Mouse (Mus musculus) cerebellum, adult 8-10 months (tissue): ENCODE measurements at regions not wholly inside any gene's neighbourhood (a gene's known extent, or its start where the extent isn't known, plus 50 kb on each side); places are given as distances from the start of the nearest gene placed in this dataset.
A peak's percentile ranks its signal among the peaks of the same experiment; 100 is the strongest.

ENCODE experiments used
- DNase-seq: peaks from one replicate; pipeline ENCODE4 v3.0.0; 2022

DNA sequence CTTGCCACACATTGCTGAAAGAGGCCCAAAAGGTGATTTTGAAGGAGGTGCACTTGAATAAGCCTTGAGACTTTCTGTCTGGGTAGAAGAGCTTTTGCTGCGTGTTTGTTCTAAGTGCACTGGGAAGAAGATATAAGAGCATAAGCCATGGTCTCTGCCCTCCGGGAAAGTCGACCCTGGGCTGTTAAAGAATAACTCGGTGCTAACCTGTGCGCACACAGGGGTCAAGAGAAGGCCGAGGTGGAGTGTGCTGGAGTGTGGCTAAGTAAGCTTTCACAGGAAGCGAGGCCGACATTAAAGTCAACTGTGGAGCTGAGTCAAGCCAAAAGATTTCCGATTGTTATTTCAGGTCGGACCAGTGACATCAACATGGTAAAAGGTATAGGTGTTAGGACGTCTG, 473.0 kb downstream of the Slc4a3 start:
- no peak for DNase-seq

DNA sequence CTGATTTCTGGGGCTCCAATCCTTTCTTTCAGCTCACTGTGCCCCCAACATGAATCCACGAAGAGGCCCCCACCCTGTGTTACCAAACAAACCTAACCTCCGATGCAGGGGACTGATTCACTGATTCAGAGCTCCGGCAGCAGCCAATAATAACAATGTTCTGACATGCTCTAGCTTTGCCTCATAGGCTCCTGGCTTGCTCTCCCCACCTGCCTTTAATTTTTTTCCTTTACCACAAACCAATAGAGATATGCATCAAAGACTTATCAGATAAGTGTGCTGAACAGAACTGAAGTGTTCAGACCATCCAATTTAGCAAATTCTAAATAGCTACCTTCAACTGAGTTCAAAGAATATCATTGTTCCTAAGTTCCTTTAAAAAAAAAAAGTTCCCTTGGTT, 478.6 kb downstream of the Slc4a3 start:
- DNase-seq = no peak

DNA sequence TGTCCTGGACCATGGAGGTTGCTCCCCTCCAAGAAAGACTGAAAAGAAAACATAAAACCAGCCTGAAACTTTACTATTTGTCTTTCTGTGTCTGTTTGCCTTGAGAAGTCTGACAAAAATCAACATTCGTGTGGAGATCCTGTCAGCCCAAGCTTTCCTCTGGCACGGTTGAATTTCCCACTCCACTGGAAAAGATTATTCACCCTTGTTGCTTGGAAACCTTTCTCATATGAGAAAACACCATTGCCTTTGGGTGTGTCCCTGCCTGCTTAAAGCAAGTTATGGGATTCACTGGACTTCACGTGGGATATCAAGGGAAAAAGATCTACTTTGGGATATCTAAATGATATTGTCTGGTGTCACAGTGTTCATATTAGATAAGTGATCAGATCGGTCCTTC, 479.3 kb downstream of the Slc4a3 start:
- DNase-seq = no peak

DNA sequence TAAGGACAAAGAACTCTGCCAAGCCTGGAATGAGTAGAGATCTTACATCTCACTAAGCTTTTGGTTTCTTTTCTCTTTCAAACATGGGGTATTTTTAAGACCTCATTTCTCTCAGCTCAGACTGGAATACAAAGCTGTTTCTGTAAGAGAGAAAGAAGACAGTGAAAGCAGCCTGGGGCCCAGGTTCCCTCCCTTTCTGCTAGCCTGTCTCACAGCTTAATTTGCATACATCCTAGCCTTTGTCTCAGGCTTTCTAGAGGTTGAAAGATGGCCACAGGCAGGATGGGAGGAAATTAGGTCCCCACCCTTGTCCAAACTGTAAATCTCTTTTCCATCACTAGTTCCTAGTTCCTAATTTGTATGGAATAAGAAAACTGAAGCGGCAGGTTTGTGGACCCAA, 483.0 kb downstream of the Slc4a3 start:
- DNase-seq = no peak

DNA sequence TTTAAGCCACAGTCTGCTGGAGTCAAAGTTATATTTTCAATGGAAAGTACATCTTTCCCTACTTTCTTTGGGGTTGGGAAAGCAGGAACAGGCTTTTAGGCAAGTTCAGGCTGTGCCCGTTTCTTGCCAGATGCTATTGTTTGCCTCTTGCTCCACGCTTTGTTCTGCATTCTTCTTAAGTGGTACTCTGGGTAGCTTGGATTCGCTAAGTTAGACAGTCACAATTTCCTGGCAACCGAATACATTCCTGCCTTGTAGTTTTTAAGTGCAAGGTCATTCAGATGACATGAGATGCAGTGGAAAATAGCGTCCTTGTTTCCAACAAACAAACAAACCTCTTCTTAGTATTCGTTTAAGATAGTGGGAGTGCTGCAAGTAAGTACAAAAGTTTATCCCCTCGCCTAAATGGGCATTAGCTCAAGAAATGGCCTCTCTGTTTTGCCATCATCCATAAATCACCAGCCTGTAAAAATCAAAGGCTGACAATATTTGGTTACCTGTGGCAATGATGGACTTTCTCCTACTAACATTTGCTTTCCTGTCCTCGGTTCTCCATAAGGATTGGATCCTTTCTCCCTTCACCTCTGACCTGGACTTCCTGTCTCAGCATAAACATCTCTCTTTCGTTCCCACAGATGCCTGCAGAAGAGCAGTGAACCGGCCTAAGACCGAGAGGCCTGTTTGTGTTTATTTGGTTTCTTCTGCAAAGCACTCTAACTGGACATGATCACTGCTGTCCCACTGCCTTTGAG, 485.3 kb downstream of the Slc4a3 start:
- no peak for DNase-seq

DNA sequence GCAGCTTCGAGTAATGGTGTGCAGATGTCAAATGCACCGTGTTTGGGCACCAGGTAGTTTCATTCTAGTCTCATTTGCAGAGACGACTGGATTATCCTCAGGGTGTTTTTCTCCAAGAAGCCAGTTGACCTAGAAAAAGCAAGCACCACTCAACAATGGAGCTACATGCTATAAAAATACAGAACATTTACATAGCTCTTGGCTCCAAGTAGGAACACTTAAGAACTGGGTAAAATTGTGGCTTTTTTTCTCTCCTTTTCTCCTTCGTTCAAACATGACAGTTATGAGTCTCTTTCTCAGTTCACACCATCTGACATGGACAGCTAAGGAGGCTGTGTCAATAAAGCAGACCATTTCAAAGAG, 485.8 kb downstream of the Slc4a3 start:
- no peak for DNase-seq

DNA sequence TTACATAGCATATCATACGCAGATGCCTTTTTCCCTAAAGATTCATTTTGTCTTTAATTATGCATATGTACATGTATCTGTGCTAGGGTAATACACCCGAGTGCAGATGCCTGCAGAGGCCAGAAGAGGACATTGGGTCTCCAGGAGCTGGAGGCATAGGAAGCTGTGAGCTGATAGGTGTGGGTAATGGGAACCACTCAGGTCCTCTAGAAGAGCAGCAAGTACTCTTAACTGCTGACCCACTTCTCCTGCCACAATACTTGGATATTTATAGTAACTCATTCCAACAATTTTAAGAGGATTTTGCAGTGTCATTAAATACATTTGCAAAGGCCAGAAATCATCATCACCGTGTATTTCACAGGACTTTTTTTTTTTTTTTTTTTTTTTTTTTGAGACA, 486.6 kb downstream of the Slc4a3 start:
- no peak for DNase-seq

DNA sequence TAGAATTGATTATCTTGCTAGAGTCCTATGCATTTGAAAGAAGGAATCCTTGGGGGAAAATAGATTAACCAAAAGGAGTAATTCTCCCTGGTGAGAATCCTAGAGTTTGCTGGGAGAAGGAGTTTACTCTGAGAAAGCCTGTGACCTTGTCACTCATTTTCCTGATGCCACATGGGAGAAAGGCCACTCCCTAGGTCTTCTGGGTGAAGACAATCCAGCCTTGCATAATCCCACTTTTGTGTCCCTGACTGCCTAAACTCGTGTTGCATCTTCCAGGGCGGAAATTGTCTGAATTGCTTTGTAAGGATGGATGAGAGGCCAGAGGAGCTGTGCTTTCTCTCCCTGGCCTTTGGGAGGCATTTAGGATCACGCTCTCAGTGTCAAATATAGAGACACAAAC, 490.2 kb downstream of the Slc4a3 start:
- no peak for DNase-seq

DNA sequence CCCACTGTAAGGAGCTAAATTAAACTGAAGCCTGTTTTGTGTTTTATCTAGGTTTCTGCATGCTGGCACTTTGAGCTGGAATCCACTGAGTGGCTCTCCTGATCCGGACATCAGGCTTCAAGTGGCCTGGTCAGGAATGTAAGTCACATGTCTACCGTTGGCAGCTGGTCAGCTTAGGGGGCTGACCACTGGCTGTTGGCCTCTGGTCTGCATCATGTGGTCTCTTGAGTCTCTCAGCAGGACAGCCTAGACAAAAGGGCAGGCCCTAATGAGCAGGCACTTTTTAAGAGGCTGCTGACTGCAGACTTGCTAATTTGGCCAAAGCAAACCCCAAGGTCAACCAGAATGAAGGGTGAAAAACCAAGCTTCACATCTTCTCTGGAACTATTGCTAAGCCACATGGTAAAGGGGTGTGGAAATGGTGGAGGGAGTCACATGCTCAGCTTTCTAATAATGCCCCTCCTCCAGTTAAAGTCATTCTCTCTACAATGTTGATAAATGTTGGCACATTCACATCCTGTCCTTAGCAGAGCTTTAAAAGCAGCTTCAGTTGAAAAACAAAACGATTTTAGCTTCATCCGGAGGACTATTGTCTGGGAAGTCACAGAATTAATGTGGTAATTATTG, 493.1 kb downstream of the Slc4a3 start:
- peak; percentile 11 for DNase-seq

DNA sequence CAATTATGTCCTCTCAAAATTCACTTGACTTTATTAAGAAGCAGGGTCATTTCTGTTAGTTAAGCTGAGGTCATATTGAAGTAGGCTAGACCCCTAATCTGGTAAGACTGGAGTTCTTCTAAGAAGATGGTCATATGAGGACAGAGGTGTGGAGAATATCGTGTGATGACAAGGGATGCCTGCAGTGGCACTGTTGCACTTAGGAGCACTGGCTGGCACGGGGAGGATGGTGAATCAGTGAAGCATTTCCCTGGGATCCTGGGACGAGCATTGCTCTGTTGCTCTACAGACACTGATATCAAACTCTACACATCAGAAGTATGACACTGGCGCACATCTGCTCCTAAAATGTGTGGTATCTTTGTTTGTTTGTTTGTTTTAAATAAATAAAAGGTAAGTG, 493.6 kb downstream of the Slc4a3 start:
- DNase-seq = no peak

DNA sequence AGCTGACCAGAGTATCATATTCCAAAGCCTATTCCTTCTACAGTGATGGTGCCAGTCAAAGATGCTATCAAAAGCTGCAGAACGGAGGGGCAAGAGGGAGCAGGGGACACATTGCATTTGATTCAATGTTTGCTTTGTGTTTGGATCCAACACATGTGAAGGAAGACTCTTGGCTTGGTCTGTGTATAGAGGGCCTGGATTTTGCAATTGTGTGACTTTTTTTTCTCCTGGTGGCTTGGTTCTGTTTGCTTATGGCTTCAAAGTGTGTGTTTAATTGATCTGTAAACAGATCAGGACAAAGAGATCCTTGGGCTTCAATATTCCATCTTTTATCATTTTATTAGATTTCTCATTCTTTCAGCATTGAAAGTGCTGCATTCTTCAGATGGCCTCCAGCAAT, 504.2 kb downstream of the Slc4a3 start:
- no peak for DNase-seq

DNA sequence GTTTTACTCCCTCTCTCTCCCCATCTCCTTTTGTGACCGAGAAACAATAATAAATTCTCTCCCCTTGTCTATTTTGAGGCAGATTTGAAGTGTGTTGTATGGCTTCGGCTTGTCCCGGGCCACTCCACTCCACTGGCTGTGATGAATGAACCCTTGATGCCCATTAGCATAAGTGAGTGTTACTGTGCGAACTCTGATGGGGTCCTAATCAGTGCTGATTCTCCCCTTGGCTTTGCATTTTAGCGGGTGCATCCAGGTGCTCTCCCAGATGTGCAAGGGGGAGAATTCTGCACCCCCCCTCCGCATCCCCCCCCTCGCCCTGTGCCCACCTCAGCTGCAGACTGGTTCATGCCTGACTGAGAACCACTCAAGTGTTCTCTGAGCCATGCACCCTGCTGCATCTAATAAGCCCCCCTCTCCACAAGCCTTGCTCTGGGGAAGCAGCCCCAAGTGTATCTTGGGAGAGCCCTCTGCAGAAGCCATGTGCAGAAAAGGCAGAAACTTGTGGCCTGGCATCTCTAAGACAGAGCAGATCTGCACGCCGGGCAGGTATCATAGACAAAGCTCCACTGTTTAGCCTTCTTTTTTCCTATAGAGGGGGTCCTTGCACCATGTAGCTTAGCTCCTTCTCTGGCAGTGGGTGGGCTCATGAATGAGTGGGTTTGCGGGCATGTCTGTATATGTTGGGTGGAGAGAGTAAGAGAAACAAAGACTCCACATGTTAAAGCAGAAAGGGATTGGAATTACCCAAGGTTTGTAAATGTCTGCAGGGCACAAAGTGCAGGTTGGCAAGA, 507.5 kb downstream of the Slc4a3 start:
- no peak for DNase-seq

DNA sequence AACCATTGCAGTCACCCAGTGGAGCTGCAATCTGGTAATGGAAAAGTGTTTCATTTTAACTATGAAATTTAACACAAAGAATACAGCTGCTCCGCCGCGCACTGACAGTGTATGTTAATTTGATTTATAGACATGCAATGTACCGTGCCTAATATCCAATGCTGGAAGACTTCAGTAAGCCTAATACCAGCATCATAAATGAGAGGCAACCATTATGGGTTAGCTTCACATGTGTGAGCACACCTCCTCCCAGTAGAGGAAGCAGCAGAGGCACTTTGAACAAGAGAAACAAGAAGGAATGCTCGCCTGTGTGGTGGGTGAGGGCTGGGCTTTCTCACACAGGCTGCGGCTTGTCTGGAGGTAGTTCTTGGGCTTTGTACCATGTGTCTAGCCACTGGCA, 519.7 kb downstream of the Slc4a3 start:
- no peak for DNase-seq

DNA sequence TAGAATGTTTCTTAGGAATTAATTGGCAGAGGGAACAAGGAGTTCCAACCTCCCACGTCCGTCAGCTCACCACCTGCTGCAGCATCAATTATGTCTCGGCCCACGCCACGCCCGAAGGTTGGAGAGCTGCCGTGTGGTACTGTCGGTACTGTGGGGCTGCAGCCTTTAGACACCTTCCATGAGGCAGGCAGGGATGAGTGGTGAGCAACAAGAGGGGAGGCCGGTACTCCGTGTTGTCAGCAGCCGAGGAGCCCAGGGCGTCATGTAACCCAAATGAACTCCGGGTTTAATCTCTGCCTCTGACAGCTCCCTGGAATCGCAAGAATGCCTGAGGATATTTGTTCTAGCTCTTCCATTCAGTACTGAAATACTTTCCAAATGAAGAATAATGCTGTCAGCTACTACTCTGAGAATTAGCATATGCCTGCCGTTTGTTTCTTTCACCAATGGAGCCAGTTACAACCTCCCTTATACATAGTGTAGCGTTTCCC, 524.8 kb downstream of the Slc4a3 start:
- no peak for DNase-seq

DNA sequence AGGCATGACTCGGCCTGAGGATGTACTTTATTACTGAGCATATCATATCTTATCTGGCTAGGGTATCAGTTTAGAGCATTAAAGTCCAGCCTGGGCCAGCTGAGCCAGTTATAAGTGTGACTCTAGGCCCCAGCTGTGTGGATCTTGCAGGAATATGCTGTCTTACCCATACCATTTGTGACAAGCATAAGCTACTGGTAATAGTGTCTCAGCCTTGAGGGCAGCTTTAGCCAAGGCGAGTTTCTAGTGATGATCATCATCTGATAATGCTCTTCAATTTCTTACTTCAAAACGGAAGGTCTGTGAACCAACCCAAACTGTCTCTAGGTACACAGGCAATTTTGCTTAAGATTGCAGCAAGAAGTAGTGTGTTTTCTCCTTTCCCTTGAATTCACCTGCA, 529.1 kb downstream of the Slc4a3 start:
- no peak for DNase-seq

DNA sequence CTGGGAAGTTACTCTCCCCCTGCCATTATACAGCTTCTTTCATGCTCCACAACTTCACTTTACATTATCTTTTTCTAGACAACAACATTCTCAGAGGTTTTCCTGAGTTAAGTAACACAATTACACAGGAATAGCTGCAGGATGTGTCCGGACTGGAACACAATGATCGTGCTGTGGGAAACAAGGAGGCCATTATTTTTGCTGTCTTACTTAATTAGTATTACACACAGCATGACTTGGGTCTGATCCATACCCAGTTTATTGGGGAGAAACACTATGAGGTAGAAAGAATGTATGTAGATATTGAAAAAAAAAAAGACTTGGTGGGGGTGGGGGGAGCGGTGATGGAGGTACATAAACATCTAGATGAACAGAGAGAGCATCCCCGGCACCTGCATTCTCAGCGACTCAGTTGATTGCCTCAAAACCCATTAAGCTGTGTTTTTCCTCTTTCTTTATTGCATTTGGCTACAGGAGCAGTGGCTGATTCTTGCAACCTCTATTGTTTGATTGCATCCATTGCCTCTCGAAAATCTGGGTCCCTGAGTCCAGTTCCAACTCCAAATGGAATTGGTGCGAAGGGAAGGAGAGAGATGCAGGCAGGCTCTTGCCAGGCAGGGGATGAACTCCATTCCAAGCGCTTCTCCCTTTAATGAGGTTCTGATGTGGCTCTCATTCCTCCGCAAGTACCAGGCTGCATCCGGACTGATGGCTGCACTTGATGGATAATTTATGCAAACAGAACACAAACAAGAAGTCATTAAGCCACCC, 529.8 kb downstream of the Slc4a3 start:
- DNase-seq = no peak

DNA sequence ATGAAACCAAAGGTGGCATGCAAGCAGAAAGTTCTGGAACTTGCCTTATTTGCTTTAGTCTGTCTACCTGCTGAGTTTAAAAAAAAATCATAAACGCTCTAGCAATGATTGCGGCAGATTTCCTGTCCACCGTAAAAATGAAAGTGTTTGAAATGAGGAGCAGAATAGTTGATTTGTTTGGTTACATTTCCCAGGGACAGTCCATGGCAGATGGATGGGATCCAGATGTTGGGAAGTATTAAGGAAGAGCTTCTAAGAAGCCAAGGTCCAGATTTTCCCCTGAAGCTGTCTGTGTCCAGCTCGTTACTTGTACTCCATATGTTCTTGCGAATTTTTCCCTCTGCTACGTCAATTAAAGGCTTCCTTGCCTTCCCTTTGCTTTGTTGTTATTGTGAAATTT, 534.2 kb downstream of the Slc4a3 start:
- DNase-seq = no peak

DNA sequence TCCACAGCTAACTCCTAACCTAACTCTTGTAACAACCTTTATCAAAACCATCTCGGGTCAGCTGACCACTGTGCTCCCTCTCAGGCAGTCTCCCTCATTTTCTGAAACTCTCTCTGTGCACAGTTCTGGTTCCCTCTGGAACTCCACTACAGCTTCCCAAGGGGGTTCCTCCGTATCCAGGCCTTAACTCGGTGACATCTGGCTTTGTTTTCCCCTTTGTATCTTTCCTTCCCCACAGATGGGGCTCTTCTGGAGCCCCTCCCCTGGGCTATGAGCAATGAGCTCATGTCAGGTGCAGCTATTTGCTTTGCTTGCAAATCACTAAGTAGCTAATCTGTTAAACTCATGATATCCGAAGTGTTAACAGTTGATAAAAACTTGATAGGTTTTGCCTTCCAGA, 535.6 kb downstream of the Slc4a3 start:
- DNase-seq = no peak

DNA sequence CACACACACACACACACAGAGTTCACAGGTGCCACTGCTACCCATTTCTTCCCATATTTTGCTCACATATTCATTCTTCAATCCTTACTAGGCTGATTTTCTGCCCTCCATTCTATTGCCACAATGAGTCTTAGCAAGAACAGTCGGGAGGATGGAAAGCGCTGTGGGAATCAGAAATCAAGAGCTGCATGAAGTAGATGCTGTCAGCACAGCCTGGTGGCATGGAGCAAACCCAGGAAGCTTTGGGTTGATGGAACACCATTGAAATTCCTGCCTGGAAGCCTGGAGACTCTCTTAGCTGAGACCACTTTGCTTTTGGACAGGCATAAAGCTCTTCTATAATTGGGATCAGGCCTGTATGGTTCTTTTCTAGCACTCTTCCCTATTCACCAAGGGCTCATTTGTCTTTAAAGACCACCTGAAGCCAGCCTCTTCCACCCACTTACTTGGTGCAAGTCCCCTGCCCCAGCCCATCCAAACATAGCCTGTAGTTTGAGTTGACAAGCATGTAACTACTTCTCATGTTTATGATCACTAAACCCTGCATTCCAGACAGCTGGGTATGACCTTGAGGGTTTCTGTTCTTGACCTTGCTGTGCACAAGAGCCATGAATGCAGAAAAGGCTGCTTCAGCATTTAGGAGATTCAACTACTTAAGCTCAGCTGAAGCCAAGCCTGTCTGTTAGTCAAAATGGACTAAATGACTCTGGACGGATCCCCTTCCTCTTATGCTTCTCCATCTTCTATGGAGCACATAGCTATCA, 537.4 kb downstream of the Slc4a3 start:
- DNase-seq = no peak

DNA sequence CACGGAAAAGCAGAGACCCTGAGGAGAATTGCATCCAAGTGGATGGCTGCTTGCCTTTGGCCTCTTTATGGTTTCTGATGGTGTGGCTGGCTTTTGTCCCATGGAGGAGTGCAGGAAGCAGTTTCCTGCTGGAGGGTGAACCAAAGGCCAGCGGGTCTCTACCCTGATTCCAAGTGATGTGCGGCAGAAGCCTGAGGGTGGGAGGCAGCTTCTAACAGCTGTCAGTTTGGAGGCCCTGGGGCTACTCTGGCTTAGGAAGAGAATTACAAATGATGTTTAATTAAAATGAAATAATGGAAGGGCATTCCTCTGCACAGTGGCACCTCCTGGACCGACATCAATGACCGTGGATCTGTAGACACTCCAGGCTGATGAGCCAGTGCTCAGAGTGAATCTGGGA, 545.0 kb downstream of the Slc4a3 start:
- no peak for DNase-seq

DNA sequence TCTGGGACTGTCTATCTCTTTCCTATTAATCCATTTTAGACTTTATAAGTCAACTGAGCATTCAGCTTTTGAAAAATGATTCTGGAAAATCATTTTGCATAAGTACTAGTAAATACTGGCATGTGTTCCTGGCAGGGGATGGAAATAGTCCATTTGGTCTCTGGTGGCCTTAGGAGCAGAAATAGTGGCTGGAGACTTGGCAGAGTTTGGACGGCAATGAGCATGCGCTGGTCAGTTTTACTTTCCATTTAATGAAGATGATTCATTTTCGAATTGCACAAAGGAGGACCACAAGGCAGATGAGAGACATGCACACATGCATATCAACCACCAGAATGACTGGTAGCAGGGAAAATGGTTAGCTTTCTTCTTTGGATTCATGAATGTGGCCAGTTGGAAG, 567.2 kb downstream of the Slc4a3 start:
- DNase-seq = no peak

DNA sequence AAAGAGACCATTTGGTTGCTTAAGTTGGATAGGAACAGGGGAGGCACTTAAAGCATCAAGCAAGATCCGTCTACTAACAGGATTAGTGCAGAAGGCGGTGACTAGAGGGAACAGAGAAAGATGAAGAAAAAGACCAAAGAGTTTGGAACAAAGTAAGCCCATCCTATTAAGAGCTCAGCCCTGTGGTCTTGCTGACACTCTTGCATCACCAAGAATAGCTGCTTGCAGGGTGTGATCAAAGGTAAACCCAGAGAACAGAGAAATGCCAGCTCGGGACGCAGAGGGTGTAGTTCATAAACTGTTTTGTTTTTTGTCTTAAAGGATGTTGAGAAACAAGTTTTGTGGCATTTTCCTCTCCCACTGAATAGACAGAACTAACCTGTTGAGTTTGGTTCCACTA, 574.8 kb downstream of the Slc4a3 start:
- DNase-seq = no peak

DNA sequence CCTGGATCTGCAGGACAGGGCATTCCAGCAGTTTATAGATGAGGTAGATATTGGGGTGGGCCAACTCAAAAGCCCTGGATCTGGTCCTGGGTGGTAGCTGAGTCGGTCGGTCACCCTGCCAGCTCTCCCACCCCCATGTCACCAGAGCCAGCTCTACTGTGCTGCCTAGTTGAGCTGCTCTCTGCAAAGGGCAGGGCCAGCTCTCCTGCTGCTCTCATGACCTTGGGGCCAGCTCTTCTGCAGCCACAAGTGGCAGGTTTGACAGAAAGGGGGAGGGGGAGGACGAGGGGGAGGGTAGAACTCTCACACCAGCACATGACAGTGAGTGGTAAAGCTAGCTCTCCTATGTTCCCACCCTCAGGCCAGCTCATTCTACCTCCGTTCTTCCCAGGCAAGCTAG, 584.3 kb downstream of the Slc4a3 start:
- no peak for DNase-seq
